Mouse (Mus musculus) cortical plate, adult 2 months (tissue): Measurements from ENCODE around the gene Csgalnact2.
A peak's percentile ranks its signal among the peaks of the same experiment; 100 is the strongest.

ENCODE experiments used
- CTCF ChIP-seq: fragments of 200-500 bp; IDR thresholded peaks from 2 replicates; pipeline ENCODE4 v1.5.1; 2011; ENCODE audit warnings: mild to moderate bottlenecking, control low read depth, low read length; ENCODE audit not compliant: insufficient read depth; ENCODE audit errors: extremely low read depth
- POLR2A ChIP-seq: fragments of 200-500 bp; IDR thresholded peaks from 2 replicates; pipeline ENCODE4 v1.6.1; 2011; ENCODE audit warnings: mild to moderate bottlenecking, low read length, control low read depth; ENCODE audit not compliant: insufficient read depth; ENCODE audit errors: extremely low read depth

- TF ChIP-seq POLR2A, result no peak
- 0 out of 2 replicates have a peak, but pooled peaks have one; percentile 2 for TF ChIP-seq CTCF
Observed at GRCm38 (mm10) chr6:118111810-118112209, 27.1 kb downstream of the Csgalnact2 start.
